Mouse (Mus musculus) neural tube, embryonic 14.5 days (tissue): ENCODE measurements around the gene Ccdc106. TPM values are rescaled to one million over a fixed set of nuclear protein-coding genes. Genes with fewer than 3 reads are reported as not detected.
"Not testable (repeated sequence)": the region's sequence is repeated elsewhere in the genome, so short reads cannot be mapped to it uniquely, and the experiment has no call there.

Experiments used
- ATAC-seq: fragments of 200-750 bp; cut with Nextera tagmentation; 2 replicates; pipeline ENCODE4 v1.8.0; 2017; ENCODE audit warnings: low read depth, mild to moderate bottlenecking, moderate TSS enrichment, moderate library complexity
- H3K27ac ChIP-seq: fragments of 300-500 bp; sonication (generic); 2 replicates; pipeline ENCODE4 v1.5.1; 2014; ENCODE audit warnings: low read depth, mild to moderate bottlenecking, control low read depth, low read length, moderate library complexity, mixed read lengths
- H3K27me3 ChIP-seq: fragments of 300-500 bp; sonication (generic); 2 replicates; pipeline ENCODE4 v1.6.1; 2014; ENCODE audit warnings: low read length; ENCODE audit not compliant: control insufficient read depth, insufficient read depth
- H3K36me3 ChIP-seq: fragments of 300-500 bp; sonication (generic); 2 replicates; pipeline ENCODE4 v1.6.1; 2014; ENCODE audit warnings: low read length, mixed read lengths; ENCODE audit not compliant: control insufficient read depth, insufficient read depth
- H3K4me1 ChIP-seq: fragments of 300-500 bp; sonication (generic); 2 replicates; pipeline ENCODE4 v1.6.1; 2014; ENCODE audit warnings: low read length; ENCODE audit not compliant: control insufficient read depth, insufficient read depth
- H3K4me2 ChIP-seq: fragments of 300-500 bp; sonication (generic); 2 replicates; pipeline ENCODE4 v1.6.1; 2014; ENCODE audit warnings: mild to moderate bottlenecking, low read depth, low read length, control low read depth
- H3K4me3 ChIP-seq: fragments of 300-500 bp; sonication (generic); 2 replicates; pipeline ENCODE4 v1.5.1; 2014; ENCODE audit warnings: low read depth, low read length, control low read depth, mixed read lengths
- H3K9ac ChIP-seq: fragments of 300-500 bp; sonication (generic); replicated peaks from 2 replicates; pipeline ENCODE4 v1.6.1; 2014; ENCODE audit warnings: low read depth, mild to moderate bottlenecking, control low read depth, low read length, mixed read lengths
- H3K9me3 ChIP-seq: fragments of 300-500 bp; sonication (generic); 2 replicates; pipeline ENCODE4 v1.6.1; 2016; ENCODE audit warnings: low read length; ENCODE audit not compliant: control insufficient read depth
- WGBS: fragments of 180-500 bp; shearing (Covaris S2); extraction: QIAGEN DNeasy Blood & Tissue Kit; methylation state at CpG from one replicate; pipeline ENCODE4 v1.1.7; 2014; 5-methylcytosine and 5-hydroxymethylcytosine counted together
- polyA plus RNA-seq: library from polyadenylated mRNA; unstranded; fragments of >200 nt; fragmentation: Nextera tagmentation; extraction: Ambion mirVana; gene quantifications from 2 replicates; pipeline ENCODE4 v1.2.1, GENCODE M21; 2014

Gene Ccdc106
- polyA plus RNA-seq, 1 experiment from 2014 or later = 64.8 TPM

DNA sequence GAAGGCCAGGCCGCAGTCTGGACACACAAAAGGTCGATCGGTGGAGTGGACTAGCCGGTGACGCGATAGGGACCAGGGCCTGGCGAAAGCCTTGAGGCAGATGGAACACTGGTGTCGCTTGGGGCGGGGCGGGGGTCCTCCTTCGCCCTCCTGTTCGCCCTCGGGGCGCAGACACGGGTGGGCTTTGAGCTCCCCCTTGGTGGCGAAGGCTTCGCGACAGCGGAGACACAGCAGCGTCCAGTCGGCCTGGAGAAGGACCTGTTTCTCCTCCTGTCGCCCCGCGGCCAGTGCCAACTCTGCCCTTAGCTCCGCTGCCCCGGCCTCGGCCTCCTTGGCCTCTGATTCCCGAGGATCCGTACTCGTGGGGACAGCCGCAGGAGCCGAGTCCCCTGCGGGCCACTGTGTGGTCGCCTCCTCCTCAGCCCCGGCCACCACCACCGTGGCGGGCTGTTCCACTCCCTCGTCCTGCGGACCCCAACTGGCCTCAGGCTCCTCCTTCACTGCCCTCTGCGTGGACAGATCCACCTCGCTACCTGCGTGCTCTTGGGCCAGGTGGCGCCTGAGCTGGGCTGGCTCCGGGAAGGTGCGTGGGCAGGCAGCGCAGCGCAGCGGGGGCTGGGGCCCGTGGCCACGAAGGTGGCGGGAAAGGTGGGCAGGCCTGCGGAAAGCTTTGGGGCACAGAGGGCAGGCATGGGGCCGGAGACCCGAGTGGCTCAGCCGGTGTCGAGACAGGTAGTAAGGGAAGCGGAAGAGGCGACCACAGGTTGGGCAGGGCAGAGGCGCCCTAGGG is 26.2 kb upstream of the Ccdc106 start:
- no peak for ATAC-seq
- Histone ChIP-seq H3K27me3 (no peaks in the 10 kb centered on the region), H3K4me1 (peaks cover 26% of the 10 kb centered on the region), H3K9me3 (no peaks in the 10 kb centered on the region; the same call in 1 of the 2 replicates), H3K4me3 (peak overlapping the region; percentile 69), H3K36me3 (peaks cover 14% of the 10 kb centered on the region), H3K27ac (no peak overlapping the region), H3K9ac (peak overlapping the region; percentile 78), H3K4me2 (peak overlapping the region; percentile 69)
- WGBS = 44% methylated on average over 56 of the region's 59 CpGs

DNA sequence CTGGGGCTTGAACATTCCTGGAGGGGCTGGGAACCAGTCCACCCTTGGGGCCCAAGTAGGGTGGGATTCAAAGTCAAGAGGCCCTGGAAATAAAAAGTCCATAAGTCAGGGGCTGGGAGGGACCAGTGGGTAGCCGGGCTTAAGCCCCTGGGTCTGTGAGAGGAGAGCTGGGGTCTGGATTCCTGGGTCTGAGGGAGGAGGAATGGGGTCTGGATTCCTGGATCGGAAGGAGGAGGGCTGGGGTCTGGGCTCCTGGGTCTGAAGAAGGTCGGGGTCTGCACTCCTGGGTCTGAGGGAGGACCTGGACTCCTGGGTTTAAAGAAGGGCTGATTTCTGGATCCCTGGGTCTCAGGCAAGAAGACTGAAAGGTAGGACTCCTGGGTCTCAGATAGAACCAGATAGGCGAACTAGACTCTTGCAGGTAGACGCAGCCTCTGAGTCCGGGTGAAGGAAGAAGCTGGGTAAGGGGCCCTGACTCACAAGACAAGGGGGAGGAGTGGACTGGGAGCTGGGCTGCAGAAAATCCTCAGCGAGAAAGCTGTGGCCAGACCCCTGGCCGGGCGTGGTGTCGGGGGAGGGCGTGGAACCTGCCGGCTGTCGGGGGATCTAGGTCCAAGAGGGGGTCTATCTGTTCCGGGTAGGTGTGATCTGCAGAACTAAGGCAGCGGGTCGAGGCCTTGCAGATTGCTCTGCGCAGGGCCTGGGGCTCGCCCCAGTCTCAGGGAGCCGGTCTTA is 24.9 kb upstream of the Ccdc106 start:
- peak overlapping the region; percentile 69 for H3K4me2 ChIP-seq
- H3K9ac ChIP-seq = peak overlapping the region; percentile 78
- no peaks in the 10 kb centered on the region; the same call in 1 of the 2 replicates for H3K9me3 ChIP-seq
- peaks cover 26% of the 10 kb centered on the region for H3K4me1 ChIP-seq
- peaks cover 14% of the 10 kb centered on the region for H3K36me3 ChIP-seq
- H3K27me3 ChIP-seq = no peaks in the 10 kb centered on the region
- WGBS = 8% methylated on average over 18 of the region's 19 CpGs
- H3K27ac ChIP-seq = peak overlapping the region; percentile 63; the same call in 1 of the 2 replicates
- H3K4me3 ChIP-seq = peak overlapping the region; percentile 69
- ATAC-seq = peak; percentile 6; the same call in 1 of the 2 replicates

DNA sequence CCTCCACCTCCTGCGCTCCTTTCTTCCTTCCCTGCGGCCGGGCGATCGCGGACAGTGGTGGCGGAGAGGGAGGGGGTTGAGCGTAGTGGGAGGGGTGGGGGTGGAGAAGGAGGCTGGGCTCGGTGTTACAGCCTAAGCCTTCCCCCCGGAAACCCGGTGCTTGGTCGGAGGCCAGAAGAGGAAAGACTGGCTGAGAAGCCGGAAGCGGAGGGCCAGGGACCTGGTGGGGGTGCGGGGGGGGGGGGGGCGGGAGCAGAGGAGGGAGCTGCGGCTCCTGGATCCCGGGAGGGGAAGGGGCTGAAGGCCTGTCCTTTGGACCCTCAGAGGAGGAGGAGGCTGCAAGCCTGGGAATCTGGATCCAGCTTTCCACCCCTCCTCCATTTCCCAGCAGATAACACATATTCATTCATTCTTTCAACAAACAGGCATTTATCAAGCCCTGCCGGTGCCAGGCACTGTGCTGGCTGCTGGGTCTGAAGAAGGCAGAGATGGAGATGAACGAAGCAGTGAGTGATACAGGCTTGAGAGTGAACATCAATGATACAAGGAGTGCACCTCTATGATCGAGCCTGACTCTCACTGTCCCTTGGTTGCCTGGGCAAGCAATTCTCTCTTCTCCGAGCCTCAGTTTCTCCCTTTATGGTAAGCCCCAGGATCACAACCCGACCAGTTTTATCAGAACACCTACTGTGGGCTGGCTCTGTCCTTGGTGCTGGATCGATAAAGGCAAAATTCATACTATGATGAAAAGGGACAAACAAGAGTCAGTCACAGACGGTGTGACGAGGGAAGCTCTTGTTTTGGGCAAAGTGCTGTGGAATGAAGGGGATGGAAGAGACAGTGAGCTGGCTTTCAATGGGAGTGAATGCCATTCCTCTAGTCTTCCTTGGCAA is 24.1 kb upstream of the Ccdc106 start, which contains the start of gene Zfp579:
Zfp579 (minus strand) TSS at position 156 of the 893 bp plus-strand sequence.
- Histone ChIP-seq H3K36me3 (peaks cover 14% of the 10 kb centered on the region), H3K4me2 (peak within 1 kb of the TSS; percentile 69), H3K4me3 (peak within 1 kb of the TSS; percentile 69), H3K27ac (peak within 1 kb of the TSS; percentile 78), H3K4me1 (peaks cover 26% of the 10 kb centered on the region), H3K9me3 (no peaks in the 10 kb centered on the region), H3K27me3 (no peaks in the 10 kb centered on the region), H3K9ac (peak within 1 kb of the TSS; percentile 78)
- peak; percentile 83 for ATAC-seq
- 6% methylated on average over 11 of the region's 26 CpGs for WGBS

DNA sequence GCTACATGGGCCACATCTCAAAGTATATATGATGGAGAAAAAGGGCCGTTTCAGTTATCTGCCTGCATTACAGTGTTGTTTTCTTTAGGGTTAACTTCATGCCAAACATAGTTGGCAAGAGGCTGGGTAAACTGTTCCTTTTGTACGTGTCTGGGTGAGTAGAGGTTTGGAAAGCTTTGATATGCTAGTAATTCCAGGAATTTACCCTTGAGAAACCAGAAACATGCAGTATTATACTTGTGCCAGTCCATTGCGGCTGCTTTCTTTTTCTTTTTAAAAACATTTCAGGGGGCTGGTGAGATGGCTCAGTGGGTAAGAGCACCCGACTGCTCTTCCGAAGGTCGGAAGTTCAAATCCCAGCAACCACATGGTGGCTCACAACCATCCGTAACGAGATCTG is 23.4 kb upstream of the Ccdc106 start:
- ATAC-seq = no peak
- H3K4me1 ChIP-seq = peaks cover 26% of the 10 kb centered on the region
- H3K27me3 ChIP-seq = no peaks in the 10 kb centered on the region
- peak overlapping the region; percentile 69 for H3K4me2 ChIP-seq
- H3K4me3 ChIP-seq = peak overlapping the region; percentile 69
- peak overlapping the region; percentile 78; the same call in 1 of the 2 replicates for H3K9ac ChIP-seq
- 69% methylated on average over 6 of the region's 8 CpGs for WGBS
- H3K36me3 ChIP-seq = peaks cover 14% of the 10 kb centered on the region
- no peak overlapping the region; the same call in 1 of the 2 replicates for H3K27ac ChIP-seq
- H3K9me3 ChIP-seq = no peaks in the 10 kb centered on the region

DNA sequence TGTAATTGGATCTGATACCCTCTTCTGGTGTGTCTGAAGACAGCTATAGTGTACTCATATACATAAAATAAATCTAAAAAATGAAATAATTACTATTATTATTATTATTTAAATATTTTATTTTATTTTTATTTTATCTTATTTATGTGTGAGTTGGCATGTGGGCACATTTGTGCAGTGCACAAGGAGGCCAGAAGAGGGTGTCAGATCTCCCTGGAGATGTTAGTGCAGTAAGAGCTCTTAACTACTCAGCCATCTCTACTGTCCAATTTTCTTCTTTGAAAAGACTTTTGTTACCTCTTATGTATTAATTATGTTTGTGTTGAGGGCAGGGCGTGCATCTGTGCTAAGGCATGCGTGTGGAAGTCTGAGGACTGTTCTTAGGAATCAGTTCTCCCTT is 20.5 kb upstream of the Ccdc106 start:
- H3K9ac ChIP-seq = no peak overlapping the region
- 75% methylated on average over 2 of the region's 2 CpGs for WGBS
- H3K4me1 ChIP-seq = peaks cover 10% of the 10 kb centered on the region
- no peaks in the 10 kb centered on the region for H3K9me3 ChIP-seq
- H3K4me2 ChIP-seq = no peak overlapping the region
- H3K4me3 ChIP-seq = no peak overlapping the region
- no peaks in the 10 kb centered on the region for H3K27me3 ChIP-seq
- no peak for ATAC-seq
- H3K27ac ChIP-seq = no peak overlapping the region
- H3K36me3 ChIP-seq = no peaks in the 10 kb centered on the region

DNA sequence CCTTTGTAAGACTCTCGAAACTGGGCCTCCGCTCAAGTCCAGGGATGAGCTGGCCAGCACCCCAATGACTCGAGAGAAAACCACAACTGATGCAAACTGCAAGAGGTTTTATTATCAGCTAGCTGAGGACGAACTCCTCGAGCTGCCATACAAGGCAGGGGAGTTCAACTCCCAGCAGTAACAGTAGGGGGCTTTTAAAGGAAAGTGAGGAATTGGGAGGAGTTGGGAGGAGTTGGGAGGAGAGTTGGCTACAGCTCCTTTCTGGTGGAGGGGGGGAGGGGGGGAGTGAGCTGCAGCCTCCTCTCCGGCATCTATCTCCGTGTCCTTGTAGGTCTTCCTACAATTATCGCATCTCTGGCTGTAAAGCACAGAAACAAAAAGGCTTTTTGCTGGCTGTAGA is 17.5 kb upstream of the Ccdc106 start:
- whole genome bisulfite sequencing = 65% methylated on average over 8 of the region's 8 CpGs
- ATAC-seq = not testable (repeated sequence)

DNA sequence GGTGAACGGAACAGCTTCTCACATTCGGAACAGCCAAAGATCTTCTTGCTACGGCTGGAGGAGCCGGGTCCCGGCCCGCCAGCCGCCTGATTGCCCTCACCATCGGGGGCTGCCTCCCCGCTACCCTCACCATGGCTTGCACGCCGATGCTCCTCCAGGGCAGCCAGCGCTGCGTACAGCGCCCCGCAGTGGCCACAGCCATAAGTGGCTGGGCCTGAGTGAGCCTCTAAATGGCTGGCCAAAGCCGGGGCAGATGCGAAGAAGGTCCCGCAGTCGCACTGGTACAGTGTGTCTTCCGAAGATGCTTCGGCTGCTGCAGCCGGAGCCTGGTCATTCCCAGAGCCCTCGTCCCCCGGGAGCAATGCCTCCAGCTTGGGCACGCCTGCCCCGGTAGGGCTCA is 12.1 kb upstream of the Ccdc106 start:
- H3K9me3 ChIP-seq = no peaks in the 10 kb centered on the region
- H3K4me2 ChIP-seq = no peak overlapping the region
- no peak overlapping the region for H3K27ac ChIP-seq
- no peak overlapping the region for H3K9ac ChIP-seq
- no peak for ATAC-seq
- H3K4me3 ChIP-seq = no peak overlapping the region
- no peaks in the 10 kb centered on the region for H3K27me3 ChIP-seq
- H3K36me3 ChIP-seq = peaks cover 40% of the 10 kb centered on the region
- H3K4me1 ChIP-seq = no peaks in the 10 kb centered on the region
- 97% methylated on average over 26 of the region's 26 CpGs for WGBS

More for the DNA sequence above, 17.5 kb upstream of the Ccdc106 start:
- not testable (repeated sequence) for H3K9me3 ChIP-seq, H3K4me2 ChIP-seq, H3K4me3 ChIP-seq, H3K27me3 ChIP-seq, H3K9ac ChIP-seq, H3K4me1 ChIP-seq, H3K27ac ChIP-seq, H3K36me3 ChIP-seq

DNA sequence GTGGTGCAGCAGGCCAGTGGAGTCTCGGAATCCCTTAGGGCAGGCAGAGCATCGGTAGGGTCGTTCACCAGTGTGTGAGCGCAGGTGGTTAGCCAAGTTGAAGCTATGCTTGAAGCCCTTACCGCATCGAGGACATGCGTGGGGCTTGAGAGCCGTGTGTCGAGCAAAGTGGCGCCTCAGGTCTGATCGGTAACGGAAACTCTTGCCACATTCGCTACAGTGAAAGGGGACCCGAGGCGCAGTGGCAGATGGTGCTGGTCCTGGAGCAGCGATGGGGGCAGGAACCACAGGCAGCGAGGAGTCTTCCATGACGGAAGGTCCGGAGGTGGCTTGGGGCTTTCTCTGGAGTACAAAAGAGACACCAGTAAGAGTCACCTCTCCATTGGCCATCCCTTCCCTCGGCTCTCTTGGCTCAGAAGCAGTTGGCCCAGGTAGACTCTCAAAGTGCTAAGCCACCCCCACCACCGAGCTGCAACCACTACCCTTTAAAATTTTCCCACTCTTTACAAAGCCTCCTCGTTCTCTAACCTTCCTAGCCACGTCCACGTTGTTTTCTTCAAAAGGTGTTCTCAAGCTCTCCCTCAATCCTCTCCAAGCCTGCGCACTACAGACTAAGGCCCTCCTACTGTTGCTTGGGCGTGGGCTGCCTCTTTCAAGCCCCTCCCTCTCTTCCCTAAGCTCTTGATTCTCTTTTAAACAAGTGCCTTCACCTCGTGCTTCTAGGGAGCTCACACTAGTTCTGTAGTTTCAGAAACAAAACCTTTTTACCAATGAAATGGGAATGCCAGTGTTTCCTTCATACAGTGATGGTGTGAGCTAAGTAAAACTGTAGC is 7.5 kb upstream of the Ccdc106 start:
- Histone ChIP-seq H3K4me2 (no peak overlapping the region), H3K9ac (no peak overlapping the region), H3K27ac (no peak overlapping the region), H3K36me3 (peaks cover 32% of the 10 kb centered on the region), H3K9me3 (no peaks in the 10 kb centered on the region), H3K4me1 (no peaks in the 10 kb centered on the region), H3K27me3 (no peaks in the 10 kb centered on the region), H3K4me3 (no peak overlapping the region)
- WGBS = 93% methylated on average over 27 of the region's 27 CpGs
- ATAC-seq = no peak
